Mouse (Mus musculus) left cerebral cortex, adult 2 months (tissue): ENCODE results near the gene Plekha6. TPM values are rescaled to one million over a fixed set of nuclear protein-coding genes. Genes with fewer than 3 reads are reported as not detected.

Source experiments
- DNase-seq, 2 experiments: peaks; one replicate each; pipeline ENCODE4 v3.0.0; 2021 to 2022; ENCODE audit warnings: low spot score in 2 of 2, mixed read lengths in 1 of 2; ENCODE audit errors: extremely low spot score in 1 of 2
- H3K27ac ChIP-seq: fragments of 200-600 bp; 2 replicates; pipeline ENCODE4 v1.8.1; 2022
- H3K4me3 ChIP-seq: fragments of 200-600 bp; 2 replicates; pipeline ENCODE4 v1.8.1; 2022
- CTCF ChIP-seq: fragments of 200-600 bp; IDR thresholded peaks from 2 replicates; pipeline ENCODE4 v1.8.1; 2022; ENCODE audit warnings: antibody characterized with exemption, mild to moderate bottlenecking, moderate library complexity
- intact Hi-C: fragments of 180-260 bp; cut with DNase I; formaldehyde crosslinking; loops from one replicate; pipeline ENCODE4 v1.15.1; 2025
- total RNA-seq, 2 experiments: library from RNA; stranded (reverse); gene quantifications; 2 replicates each; pipeline ENCODE4 v1.2.3; 2021

Gene Plekha6
- total RNA-seq, 2 experiments from 2014 or later: 94.2 to 96.3 TPM

- peak within 1 kb of the TSS; percentile 94 for H3K27ac ChIP-seq
- peak within 1 kb of the TSS; percentile 75 for H3K4me3 ChIP-seq
- TF ChIP-seq CTCF: no peak
- DNase-seq: peak; percentile 99
- intact Hi-C loops: loop anchor here (5.0 kb wide), 1 partner anchor 481 kb away; the partner anchor contains the start of gene Snrpe
Measured at GRCm38 (mm10) chr1:133130638-133131560, 33.1 kb upstream of the Plekha6 start, which contains the start of gene Ppp1r15b. Gene Ppp1r15b (plus strand): TSS chr1:133131143.

DNA sequence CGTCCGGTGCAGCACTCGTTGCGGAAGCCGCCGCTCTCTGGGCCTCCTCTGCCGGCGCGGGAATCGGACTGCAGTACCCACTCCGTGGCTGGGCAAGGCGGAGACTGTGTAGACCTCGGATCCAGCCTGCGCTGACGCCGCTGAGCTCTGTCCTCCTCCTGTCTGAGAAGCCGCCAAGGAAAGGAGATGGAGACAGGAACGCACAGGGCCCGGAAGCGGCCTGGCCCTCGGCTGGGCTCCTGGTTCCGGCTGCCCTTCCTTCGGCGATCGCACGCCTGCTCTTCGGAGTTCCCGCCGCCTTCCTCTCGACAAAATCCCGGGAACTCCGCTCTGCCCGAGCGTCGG lies 32.5 kb upstream of the Plekha6 start:
- intact Hi-C loops: loop anchor here (5.0 kb wide), 1 partner anchor 481 kb away; the partner anchor contains the start of gene Snrpe
- no peak for TF ChIP-seq CTCF
- Histone ChIP-seq H3K27ac (peak overlapping the region; percentile 94), H3K4me3 (peak overlapping the region; percentile 75)
- no peak for DNase-seq

DNA sequence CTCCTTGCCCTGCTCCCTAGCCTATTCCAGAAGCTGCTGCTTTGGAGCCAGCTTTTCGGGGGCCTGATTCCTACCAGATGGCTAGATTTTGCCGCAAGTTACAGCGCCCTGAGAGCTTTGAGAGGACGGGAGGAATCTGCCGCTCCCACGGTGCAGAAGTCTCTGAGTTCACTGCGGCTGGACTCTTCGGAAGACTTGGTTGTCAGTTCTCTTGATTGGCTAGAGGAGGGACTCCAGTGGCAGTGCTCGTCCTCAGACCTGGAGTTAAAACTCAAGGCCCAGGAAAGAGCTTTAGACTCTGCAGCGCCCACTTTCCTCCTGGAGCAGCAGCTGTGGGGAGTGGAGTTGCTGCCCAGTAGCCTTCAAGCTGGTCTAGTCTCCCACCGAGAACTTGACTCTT lies 32.1 kb upstream of the Plekha6 start:
- DNase-seq: no peak
- intact Hi-C loops: loop anchor here (5.0 kb wide), 1 partner anchor 480 kb away; the partner anchor contains the start of gene Snrpe
- H3K4me3 ChIP-seq: peak overlapping the region; percentile 75
- no peak for TF ChIP-seq CTCF
- H3K27ac ChIP-seq: peak overlapping the region; percentile 94

DNA sequence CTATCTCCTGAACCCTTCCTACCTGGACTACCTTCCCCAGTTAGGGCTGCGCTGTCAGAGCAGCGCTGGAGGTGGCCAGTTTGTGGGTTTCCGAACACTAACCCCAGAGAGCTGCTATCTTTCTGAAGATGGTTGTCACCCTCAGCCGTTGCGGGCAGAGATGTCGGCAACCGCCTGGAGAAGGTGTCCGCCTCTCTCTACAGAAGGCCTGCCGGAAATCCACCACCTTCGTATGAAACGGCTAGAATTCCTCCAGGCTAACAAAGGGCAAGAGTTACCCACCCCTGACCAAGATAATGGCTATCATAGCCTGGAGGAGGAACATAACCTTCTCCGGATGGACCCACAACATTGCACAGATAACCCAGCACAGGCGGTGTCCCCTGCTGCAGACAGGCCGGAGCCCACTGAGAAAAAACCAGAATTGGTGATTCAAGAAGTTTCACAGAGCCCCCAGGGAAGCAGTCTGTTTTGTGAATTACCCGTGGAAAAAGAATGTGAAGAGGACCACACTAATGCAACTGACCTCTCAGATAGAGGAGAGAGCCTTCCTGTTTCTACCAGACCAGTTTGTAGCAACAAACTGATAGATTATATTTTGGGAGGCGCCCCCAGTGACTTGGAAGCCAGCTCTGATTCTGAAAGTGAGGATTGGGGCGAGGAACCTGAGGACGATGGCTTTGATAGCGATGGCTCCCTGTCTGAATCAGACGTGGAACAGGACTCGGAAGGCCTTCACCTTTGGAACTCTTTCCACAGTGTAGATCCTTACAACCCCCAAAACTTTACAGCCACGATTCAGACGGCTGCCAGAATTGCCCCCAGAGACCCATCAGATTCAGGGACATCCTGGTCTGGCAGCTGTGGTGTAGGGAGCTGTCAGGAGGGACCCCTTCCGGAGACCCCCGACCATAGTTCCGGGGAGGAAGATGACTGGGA lies 31.4 kb upstream of the Plekha6 start:
- intact Hi-C loops: loop anchor here (5.0 kb wide), 1 partner anchor 480 kb away; the partner anchor contains the start of gene Snrpe
- no peak for TF ChIP-seq CTCF
- Histone ChIP-seq H3K27ac (peak overlapping the region; percentile 94), H3K4me3 (peak overlapping the region; percentile 75)
- DNase-seq: no peak

DNA sequence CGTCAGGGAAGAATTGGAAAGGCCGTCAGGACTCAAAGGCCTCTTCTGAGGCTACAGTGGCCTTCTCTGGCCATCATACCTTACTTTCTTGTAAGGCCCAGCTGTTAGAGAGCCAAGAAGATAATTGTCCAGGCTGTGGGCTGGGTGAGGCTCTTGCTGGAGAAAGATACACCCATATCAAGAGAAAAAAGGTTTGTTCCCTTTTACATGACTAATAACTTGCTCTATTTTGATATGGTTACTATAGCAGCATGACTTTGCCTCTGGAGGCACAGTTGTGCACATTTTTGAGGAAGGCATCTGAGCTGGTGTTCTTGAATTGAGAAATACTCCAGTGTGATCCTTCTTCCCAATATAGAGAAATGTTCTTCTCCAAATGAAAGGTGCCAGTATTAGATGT lies 30.6 kb upstream of the Plekha6 start:
- H3K27ac ChIP-seq: peak overlapping the region; percentile 72; the same call in 1 of the 2 replicates
- peak overlapping the region; percentile 75 for H3K4me3 ChIP-seq
- no peak for DNase-seq
- TF ChIP-seq CTCF: no peak
- intact Hi-C loops: loop anchor here (5.0 kb wide), 1 partner anchor 479 kb away; the partner anchor contains the start of gene Snrpe

- no peak for TF ChIP-seq CTCF
- H3K4me3 ChIP-seq: peak overlapping the region; percentile 75
- intact Hi-C loops: loop anchor here (5.0 kb wide), 1 partner anchor 478 kb away; the partner anchor contains the start of gene Snrpe
- no peak for DNase-seq
- H3K27ac ChIP-seq: 0 out of 2 replicates have a peak overlapping the region, but pooled peaks have one; percentile 21
Measured at GRCm38 (mm10) chr1:133134071-133134470, 29.9 kb upstream of the Plekha6 start.

DNA sequence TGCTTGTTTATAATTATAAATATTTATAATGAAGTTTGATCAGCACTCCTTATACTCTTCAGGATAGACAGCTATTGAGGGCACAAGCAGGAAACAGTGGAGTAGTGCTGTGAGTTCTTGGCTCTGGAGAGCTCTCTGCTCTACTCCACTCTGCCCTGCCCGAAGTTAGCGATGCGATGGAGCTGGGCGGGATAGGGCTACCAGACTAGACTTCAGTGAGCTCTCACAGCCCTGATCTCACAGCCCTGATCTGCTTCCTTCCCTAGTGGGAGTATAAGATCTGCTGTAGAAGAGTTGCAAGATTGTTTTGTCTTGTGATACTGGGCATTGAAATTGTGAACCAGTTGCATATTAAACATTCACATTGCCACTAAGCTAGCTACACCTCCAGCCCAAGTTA lies 29.1 kb upstream of the Plekha6 start:
- TF ChIP-seq CTCF: no peak
- H3K27ac ChIP-seq: no peak overlapping the region
- peak overlapping the region; percentile 75 for H3K4me3 ChIP-seq
- intact Hi-C loops: loop anchor here (5.0 kb wide), 1 partner anchor 477 kb away; the partner anchor contains the start of gene Snrpe
- DNase-seq: no peak

GRCm38 (mm10) chr1:133135808-133136207 lies 28.2 kb upstream of the Plekha6 start:
- Histone ChIP-seq H3K4me3 (peak overlapping the region; percentile 75), H3K27ac (no peak overlapping the region)
- no peak for TF ChIP-seq CTCF
- intact Hi-C loops: no loop called here
- DNase-seq: no peak

DNA sequence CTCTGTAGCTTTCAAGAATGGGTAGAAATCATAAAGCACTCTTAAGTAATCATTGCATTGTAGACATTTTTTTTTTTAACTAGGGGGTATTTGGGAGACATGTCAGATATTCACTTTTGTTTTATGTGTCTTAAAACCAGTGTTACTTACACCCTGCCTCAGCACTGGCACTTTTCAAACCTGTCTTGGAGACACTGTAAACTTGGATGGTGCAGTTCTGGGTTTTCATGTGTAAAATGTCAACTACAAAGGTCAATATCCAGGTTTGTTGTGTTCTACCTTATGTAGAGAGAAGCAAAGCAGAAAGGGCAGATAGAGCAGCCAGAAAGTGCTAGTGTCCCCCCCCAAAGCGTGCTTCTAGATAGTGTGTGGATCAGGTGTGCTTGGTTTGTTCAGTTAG lies 25.6 kb upstream of the Plekha6 start:
- intact Hi-C loops: no loop called here

GRCm38 (mm10) chr1:133146014-133147009 lies 17.7 kb upstream of the Plekha6 start:
- DNase-seq: peak in 1 of 2 experiments; percentile 38
- intact Hi-C loops: loop anchor here (1.0 to 5.0 kb wide), 3 partner anchors 161 to 466 kb away; partner anchors contain the start of genes Ren1 and Snrpe
- Histone ChIP-seq H3K27ac (no peak overlapping the region), H3K4me3 (no peak overlapping the region)
- TF ChIP-seq CTCF: peak; percentile 96

More for the DNA sequence above, 25.6 kb upstream of the Plekha6 start:
- H3K4me3 ChIP-seq: no peak overlapping the region
- TF ChIP-seq CTCF: no peak
- no peak for DNase-seq
- H3K27ac ChIP-seq: no peak overlapping the region
